Mouse (Mus musculus): ENCODE measurements around the gene Cmip. TPM values are rescaled to one million over a fixed set of nuclear protein-coding genes. Genes with fewer than 3 reads are reported as not detected.

The Cmip gene
- total and polyA plus RNA-seq, 2 experiments from 2014 or later: 212 to 266 TPM

- H3K27me3 ChIP-seq (ENCODE audit: insufficient read depth, low read length): no peaks in the 10 kb centered on the region
- peak overlapping the region; percentile 62; the same call in 1 of the 2 replicates for H3K27ac ChIP-seq (ENCODE audit: low read depth, low read length)
- peak; percentile 58 for DNase-seq (ENCODE audit: low spot score)
- WGBS: 68% methylated on average over 6 of the region's 6 CpGs
- H3K4me1 ChIP-seq (ENCODE audit: insufficient read depth, low read length): no peaks in the 10 kb centered on the region
- TF ChIP-seq CTCF (IDR thresholded peaks at IDR 0.05): no peak
- H3K36me3 ChIP-seq (ENCODE audit: insufficient read depth, low read length): peaks cover 69% of the 10 kb centered on the region
- no peak overlapping the region for H3K4me3 ChIP-seq (ENCODE audit: low read depth, low read length)
- no peak overlapping the region for H3K4me2 ChIP-seq (ENCODE audit: low read depth, low read length, poor library complexity, severe bottlenecking)
- no peak overlapping the region for H3K9ac ChIP-seq (replicated peaks; ENCODE audit: low read length, poor library complexity, severe bottlenecking)
- no peaks in the 10 kb centered on the region for H3K9me3 ChIP-seq (ENCODE audit: low read length)
- ATAC-seq (ENCODE audit: low FRiP score): no peak
These were observed 197.1 kb downstream of the Cmip start for GRCm38 (mm10) chr8:117453974-117454373.

GRCm38 (mm10) chr8:117454516-117455116, 197.8 kb downstream of the Cmip start:
- TF ChIP-seq CTCF (IDR thresholded peaks at IDR 0.05): no peak
- Histone ChIP-seq H3K9ac (replicated peaks; ENCODE audit: low read length, poor library complexity, severe bottlenecking) (no peak overlapping the region), H3K36me3 (ENCODE audit: insufficient read depth, low read length) (peaks cover 69% of the 10 kb centered on the region), H3K4me2 (ENCODE audit: low read depth, low read length, poor library complexity, severe bottlenecking) (no peak overlapping the region), H3K27ac (ENCODE audit: low read depth, low read length) (no peak overlapping the region), H3K4me3 (ENCODE audit: low read depth, low read length) (no peak overlapping the region), H3K27me3 (ENCODE audit: insufficient read depth, low read length) (no peaks in the 10 kb centered on the region), H3K9me3 (ENCODE audit: low read length) (no peaks in the 10 kb centered on the region), H3K4me1 (ENCODE audit: insufficient read depth, low read length) (no peaks in the 10 kb centered on the region)
- DNase-seq (ENCODE audit: low spot score) (no peak), ATAC-seq (ENCODE audit: low FRiP score) (no peak)
- 95% methylated on average over 14 of the region's 14 CpGs for WGBS

- TF ChIP-seq CTCF (IDR thresholded peaks at IDR 0.05): no peak
- DNase-seq (ENCODE audit: low spot score): no peak
- ATAC-seq (ENCODE audit: low FRiP score): no peak
- Histone ChIP-seq H3K4me2 (ENCODE audit: low read depth, low read length, poor library complexity, severe bottlenecking) (no peak overlapping the region), H3K9ac (replicated peaks; ENCODE audit: low read length, poor library complexity, severe bottlenecking) (no peak overlapping the region), H3K9me3 (ENCODE audit: low read length) (no peaks in the 10 kb centered on the region), H3K27me3 (ENCODE audit: insufficient read depth, low read length) (no peaks in the 10 kb centered on the region), H3K4me3 (ENCODE audit: low read depth, low read length) (no peak overlapping the region), H3K27ac (ENCODE audit: low read depth, low read length) (no peak overlapping the region), H3K4me1 (ENCODE audit: insufficient read depth, low read length) (no peaks in the 10 kb centered on the region), H3K36me3 (ENCODE audit: insufficient read depth, low read length) (peaks cover 63% of the 10 kb centered on the region)
- 87% methylated on average over 6 of the region's 6 CpGs for WGBS
These were observed 198.8 kb downstream of the Cmip start for GRCm38 (mm10) chr8:117455701-117456100.

GRCm38 (mm10) chr8:117458440-117458839, 201.6 kb downstream of the Cmip start:
- no peak overlapping the region for H3K27ac ChIP-seq (ENCODE audit: low read depth, low read length)
- no peaks in the 10 kb centered on the region for H3K4me1 ChIP-seq (ENCODE audit: insufficient read depth, low read length)
- 56% methylated on average over 3 of the region's 5 CpGs for WGBS
- H3K9ac ChIP-seq (replicated peaks; ENCODE audit: low read length, poor library complexity, severe bottlenecking): no peak overlapping the region
- no peak for TF ChIP-seq CTCF (IDR thresholded peaks at IDR 0.05)
- no peak overlapping the region for H3K4me2 ChIP-seq (ENCODE audit: low read depth, low read length, poor library complexity, severe bottlenecking)
- no peak for ATAC-seq (ENCODE audit: low FRiP score)
- H3K27me3 ChIP-seq (ENCODE audit: insufficient read depth, low read length): no peaks in the 10 kb centered on the region
- H3K9me3 ChIP-seq (ENCODE audit: low read length): no peaks in the 10 kb centered on the region
- no peak overlapping the region for H3K4me3 ChIP-seq (ENCODE audit: low read depth, low read length)
- DNase-seq (ENCODE audit: low spot score): no peak
- H3K36me3 ChIP-seq (ENCODE audit: insufficient read depth, low read length): peaks cover 43% of the 10 kb centered on the region

- DNase-seq (ENCODE audit: low spot score): no peak
- WGBS: 48% methylated on average over 11 of the region's 11 CpGs
- H3K4me2 ChIP-seq (ENCODE audit: low read depth, low read length, poor library complexity, severe bottlenecking): no peak overlapping the region
- no peak overlapping the region for H3K4me3 ChIP-seq (ENCODE audit: low read depth, low read length)
- no peak for ATAC-seq (ENCODE audit: low FRiP score)
- H3K4me1 ChIP-seq (ENCODE audit: insufficient read depth, low read length): no peaks in the 10 kb centered on the region
- H3K9me3 ChIP-seq (ENCODE audit: low read length): no peaks in the 10 kb centered on the region
- H3K27me3 ChIP-seq (ENCODE audit: insufficient read depth, low read length): no peaks in the 10 kb centered on the region
- no peak overlapping the region for H3K9ac ChIP-seq (replicated peaks; ENCODE audit: low read length, poor library complexity, severe bottlenecking)
- no peak for TF ChIP-seq CTCF (IDR thresholded peaks at IDR 0.05)
- no peak overlapping the region for H3K27ac ChIP-seq (ENCODE audit: low read depth, low read length)
- peaks cover 9% of the 10 kb centered on the region for H3K36me3 ChIP-seq (ENCODE audit: insufficient read depth, low read length)
These were observed 205.9 kb downstream of the Cmip start for GRCm38 (mm10) chr8:117462701-117463284.

GRCm38 (mm10) chr8:117464525-117464924, 207.7 kb downstream of the Cmip start:
- no peaks in the 10 kb centered on the region for H3K27me3 ChIP-seq (ENCODE audit: insufficient read depth, low read length)
- no peak overlapping the region for H3K4me2 ChIP-seq (ENCODE audit: low read depth, low read length, poor library complexity, severe bottlenecking)
- H3K4me1 ChIP-seq (ENCODE audit: insufficient read depth, low read length): no peaks in the 10 kb centered on the region
- WGBS: 96% methylated on average over 6 of the region's 6 CpGs
- H3K9me3 ChIP-seq (ENCODE audit: low read length): no peaks in the 10 kb centered on the region
- no peak overlapping the region for H3K9ac ChIP-seq (replicated peaks; ENCODE audit: low read length, poor library complexity, severe bottlenecking)
- no peaks in the 10 kb centered on the region for H3K36me3 ChIP-seq (ENCODE audit: insufficient read depth, low read length)
- DNase-seq (ENCODE audit: low spot score) (no peak), ATAC-seq (ENCODE audit: low FRiP score) (no peak)
- TF ChIP-seq CTCF (IDR thresholded peaks at IDR 0.05): peak; percentile 64
- H3K4me3 ChIP-seq (ENCODE audit: low read depth, low read length): no peak overlapping the region
- H3K27ac ChIP-seq (ENCODE audit: low read depth, low read length): no peak overlapping the region
